Mouse (Mus musculus): Measurements from ENCODE around the gene Arf1.
"Not testable (repeated sequence)": the region's sequence is repeated elsewhere in the genome, so short reads cannot be mapped to it uniquely, and the experiment has no call there.

Arf1 gene

DNA sequence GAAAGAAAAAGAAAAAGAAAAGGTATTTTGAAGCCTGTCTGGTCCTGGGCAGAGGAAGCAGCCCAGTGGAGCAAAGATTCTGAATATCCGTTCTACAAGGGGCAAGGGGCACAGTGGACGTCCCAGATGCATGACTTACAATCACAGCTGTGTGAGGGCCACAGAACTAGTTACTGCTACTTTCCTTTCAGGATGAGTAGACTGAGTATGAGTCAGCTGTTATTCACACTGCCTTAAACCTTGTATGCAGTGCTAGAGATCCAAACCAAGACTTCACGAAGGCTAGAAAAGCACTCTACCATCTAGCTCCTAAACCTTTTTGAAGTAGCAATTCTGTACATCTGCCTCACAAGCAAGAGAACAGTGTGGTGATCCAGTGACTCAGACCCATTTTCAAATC, 1.8 kb downstream of the Arf1 start:
- DNase-seq (ENCODE audit: low read depth), result peak; percentile 54

- no peak for DNase-seq (ENCODE audit: low read depth)
These were observed 2.9 kb downstream of the Arf1 start for GRCm38 (mm10) chr11:59225167-59225566.

GRCm38 (mm10) chr11:59224470-59224869, 3.6 kb downstream of the Arf1 start:
- DNase-seq (ENCODE audit: low read depth), result no peak

DNA sequence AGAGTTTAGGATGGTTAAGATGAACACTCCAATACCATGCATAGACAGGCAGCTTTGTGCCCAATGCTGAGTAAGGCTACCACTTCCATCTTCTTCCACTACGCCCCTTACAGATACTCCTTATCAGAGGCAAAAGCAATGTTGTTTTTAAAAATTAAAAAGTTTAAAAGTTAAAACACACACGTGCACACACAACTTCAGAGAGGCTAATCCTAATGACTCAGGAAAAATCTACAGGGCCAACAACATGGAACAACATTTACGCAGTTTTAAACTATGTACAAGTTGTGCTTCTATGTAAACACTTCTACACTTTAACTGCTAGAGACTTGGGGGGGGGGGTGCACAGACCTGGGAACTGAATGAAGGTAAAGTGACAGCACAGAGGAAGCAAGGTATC, 4.0 kb downstream of the Arf1 start:
- DNase-seq (ENCODE audit: low read depth), result no peak

DNA sequence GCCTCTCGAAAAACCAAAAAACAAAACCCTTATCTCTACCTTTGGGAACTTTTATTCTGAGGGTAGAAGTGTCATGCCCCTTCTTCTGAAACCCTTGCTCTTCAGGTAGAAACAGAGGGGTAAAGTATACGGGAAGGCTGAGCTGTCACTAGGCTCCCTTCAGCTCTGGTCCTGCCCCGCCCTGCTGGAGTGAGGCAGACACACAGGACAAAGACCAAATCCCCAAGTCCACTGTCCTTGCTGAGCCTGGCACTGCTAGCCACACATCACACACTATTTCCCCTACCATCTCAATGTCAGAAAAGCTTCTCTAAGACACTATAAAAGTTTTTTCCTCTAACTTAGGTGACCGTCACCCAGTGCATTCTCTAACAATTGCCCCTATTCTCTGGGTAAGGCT, 5.8 kb downstream of the Arf1 start:
- no peak for DNase-seq (ENCODE audit: low read depth)

DNA sequence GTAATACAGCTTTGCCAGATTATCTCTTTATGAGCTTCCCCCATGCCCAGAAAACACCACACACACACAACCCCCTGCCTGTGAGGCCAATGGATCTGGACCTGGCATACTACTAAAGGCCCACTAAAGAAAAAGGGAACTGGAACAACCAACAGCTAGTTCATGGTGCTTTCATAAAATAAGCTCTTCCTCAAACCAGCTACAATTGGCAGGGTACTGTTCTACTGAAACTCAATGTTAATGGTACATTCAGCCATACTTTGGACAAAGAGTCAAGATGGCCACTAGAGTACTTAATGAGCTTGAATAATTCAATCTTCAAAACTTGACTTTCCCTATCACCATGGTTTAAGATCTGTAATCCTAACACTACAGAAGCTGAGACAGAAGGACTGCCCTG, 6.5 kb downstream of the Arf1 start:
- DNase-seq (ENCODE audit: low read depth), result no peak

- peak; percentile 45 for DNase-seq (ENCODE audit: low read depth)
These were observed 9.0 kb downstream of the Arf1 start for GRCm38 (mm10) chr11:59219064-59219463.

DNA sequence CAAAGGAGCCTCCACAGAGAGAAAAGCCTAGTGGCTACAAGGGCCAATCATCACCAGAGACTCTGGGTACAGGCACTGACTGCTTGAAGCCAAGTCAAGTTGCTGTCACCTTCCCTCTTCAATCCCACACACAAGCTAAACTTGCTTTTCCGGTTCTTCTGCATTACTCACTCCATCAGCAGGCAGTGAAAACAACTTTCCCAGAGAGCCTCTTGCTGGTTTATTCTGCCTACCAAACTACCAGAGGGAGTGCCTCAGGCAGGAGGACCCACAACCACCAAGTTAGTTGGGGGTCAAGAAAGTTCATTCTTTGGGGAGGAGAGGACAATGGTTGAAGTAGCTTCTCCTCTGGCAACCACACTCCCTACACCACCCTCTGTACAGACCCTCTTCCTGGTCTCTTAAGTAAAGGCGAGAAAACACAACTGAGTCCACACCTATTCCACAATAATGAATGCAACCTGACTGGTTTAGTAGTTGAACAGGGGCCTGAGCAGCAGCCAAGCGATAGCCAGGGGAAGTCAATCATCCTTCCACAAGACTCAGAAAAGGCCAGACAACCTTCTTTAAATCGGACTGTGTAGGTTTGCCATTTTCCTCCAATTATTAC, 9.6 kb downstream of the Arf1 start:
- no peak for DNase-seq (ENCODE audit: low read depth)

- no peak for DNase-seq (ENCODE audit: low read depth)
These were observed 11.1 kb downstream of the Arf1 start for GRCm38 (mm10) chr11:59216955-59217354.

- DNase-seq (ENCODE audit: low read depth), result no peak
These were observed 15.1 kb downstream of the Arf1 start for GRCm38 (mm10) chr11:59212892-59213494.

- DNase-seq (ENCODE audit: low read depth), result not testable (repeated sequence)
These were observed 15.8 kb downstream of the Arf1 start for GRCm38 (mm10) chr11:59212320-59212719.

DNA sequence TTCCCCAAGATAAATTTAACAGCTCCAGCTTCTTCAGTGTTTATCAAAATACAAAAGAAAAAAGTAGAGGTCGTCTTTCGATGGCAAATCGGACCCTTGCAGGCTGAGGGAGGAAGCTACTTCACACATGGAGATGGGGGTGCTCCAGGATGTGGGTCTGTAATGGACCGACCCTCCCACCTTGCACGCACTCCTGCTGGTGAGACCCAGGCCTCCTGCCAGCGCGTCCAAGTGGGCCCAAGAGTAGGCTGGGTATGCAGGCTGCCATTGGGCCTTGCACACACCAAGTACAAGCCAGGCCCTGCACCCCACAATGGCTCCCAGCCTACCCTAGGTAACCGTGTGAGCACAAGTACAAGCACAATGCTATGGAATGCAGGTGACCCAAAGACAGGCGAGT, 16.5 kb downstream of the Arf1 start:
- not testable (repeated sequence) for DNase-seq (ENCODE audit: low read depth)

GRCm38 (mm10) chr11:59210020-59210419, 18.1 kb downstream of the Arf1 start:
- DNase-seq (ENCODE audit: low read depth), result no peak

- DNase-seq (ENCODE audit: low read depth), result peak; percentile 28
These were observed 18.5 kb downstream of the Arf1 start for GRCm38 (mm10) chr11:59209580-59209979.

DNA sequence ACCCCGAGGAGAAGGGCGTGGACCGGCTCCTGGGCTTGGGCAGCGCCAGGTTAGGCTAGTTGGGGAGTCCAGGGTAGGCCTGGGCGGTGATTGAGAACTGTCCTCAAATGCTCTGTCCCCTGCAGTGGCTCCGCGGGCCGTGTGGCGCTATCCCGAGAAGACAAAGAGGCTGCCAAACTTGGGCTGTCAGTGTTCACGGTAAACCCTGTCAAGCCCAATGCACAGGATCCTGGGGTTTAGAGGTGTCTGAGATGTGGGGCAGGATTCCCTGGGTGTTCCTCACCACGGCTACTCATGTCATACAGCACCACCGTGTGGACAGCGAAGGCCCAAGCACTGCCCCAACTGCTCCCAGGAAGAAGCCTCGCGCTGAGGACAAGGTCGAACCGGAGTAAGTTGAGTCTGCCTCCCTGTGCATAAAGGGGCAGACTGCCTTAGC, 19.0 kb downstream of the Arf1 start:
- peak; percentile 80 for DNase-seq (ENCODE audit: low read depth)

DNA sequence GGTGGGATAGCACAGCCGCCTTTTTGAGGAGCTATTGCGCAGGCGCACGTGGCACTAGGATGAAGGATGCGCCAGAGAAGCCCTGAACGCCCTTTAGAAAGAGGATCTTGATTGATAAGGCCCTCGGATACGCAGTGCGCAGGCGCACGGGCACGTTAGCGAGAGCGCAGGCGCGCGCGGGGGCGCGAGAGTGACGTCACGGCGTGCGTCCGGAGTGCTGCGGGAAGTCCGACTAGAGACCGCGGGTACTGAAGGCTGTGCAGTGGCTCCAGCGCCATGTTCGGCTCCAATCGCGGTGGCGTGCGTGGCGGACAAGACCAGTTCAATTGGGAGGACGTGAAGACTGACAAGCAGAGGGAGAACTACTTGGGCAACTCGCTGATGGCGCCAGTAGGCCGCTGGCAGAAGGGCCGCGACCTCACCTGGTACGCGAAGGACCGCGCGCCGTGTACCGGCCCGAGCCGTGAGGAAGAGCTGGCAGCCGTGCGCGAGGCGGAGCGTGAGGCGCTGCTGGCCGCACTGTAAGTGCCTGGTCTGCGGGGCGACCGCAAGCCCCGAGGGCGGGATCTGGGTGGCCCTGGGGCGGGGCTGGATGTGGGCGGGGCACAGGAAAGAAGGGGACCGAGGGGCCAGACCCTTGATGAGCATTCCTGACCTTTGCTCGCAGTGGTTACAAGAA, 19.8 kb downstream of the Arf1 start, which contains the start of gene 2310033P09Rik:
TSS of gene 2310033P09Rik (plus strand) at position 169 of the 679 bp plus-strand sequence.
- DNase-seq (ENCODE audit: low read depth), result peak; percentile 98

DNA sequence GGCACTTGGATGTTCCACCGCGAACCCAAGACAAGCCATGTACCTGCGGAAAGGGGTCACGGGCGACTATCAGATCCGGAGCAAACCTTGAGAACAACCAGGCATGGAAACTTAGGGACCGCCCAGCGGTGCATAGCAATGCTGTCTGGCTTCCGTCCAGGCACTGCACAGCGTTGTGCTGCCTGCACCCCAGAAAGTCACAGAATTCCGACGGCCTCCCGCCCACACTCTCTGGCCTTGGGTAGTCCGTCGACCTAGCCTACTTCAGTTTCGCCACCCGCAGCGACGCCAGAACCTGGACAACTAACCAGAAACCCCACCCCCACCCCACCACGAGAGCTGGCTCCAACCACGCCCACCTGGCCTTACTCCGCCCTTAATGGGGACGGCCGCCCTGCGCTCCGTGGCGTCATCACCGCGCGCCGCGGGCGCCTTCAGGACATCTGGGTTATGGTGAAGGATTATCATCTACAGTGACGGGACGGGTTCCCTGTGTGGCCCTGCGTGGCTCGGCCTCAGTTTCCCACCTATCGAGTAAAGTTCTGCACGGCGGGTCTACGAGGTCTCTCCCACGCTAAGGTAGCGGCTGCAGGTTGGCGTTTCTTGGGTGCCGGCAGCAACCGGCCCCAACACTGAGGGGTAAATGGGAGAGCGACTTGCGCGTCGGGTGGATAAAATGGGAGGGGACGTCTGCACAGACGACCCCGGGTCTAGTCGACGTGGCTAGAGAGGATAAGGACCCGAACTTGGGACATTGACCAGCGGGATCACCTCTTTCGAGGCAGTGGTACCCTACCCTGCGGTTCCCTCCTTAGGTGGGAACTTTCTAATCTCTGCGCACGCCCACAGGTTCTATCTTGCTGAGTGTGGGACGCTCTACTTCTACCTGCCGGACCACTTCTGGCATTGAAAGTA, 25.7 kb downstream of the Arf1 start, which contains the start of gene Mrpl55:
TSS of gene Mrpl55 (plus strand) at position 406 of the 915 bp plus-strand sequence.
- peak; percentile 96 for DNase-seq (ENCODE audit: low read depth)

GRCm38 (mm10) chr11:59201216-59202002, 26.7 kb downstream of the Arf1 start:
- DNase-seq (ENCODE audit: low read depth), result no peak

- DNase-seq (ENCODE audit: low read depth), result no peak
These were observed 31.8 kb downstream of the Arf1 start for GRCm38 (mm10) chr11:59196230-59196629.

DNA sequence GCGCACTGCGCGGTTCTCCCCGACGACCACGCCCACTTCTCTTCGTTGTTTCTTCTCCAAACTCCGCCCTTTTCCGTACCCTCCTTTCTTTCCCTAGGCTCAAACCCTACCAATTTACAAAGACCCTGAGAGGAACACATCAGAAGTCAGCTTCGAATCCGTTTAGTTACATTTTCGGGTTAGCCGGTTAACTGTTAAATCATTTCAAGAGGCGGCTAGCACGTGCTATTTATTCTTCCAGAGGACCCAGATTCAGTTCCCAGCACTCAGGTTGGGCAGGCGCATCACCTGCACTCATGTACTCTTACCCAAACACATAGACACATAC, 36.0 kb downstream of the Arf1 start, which contains the start of gene Guk1:
TSS of gene Guk1 (minus strand) at position 154 of the 328 bp plus-strand sequence.
- DNase-seq (ENCODE audit: low read depth), result no peak

Data from NIH3T3 (cell line).